Mouse (Mus musculus) liver, embryonic 16.5 days (tissue): ENCODE measurements around the gene Ppt1. TPM values are rescaled to one million over a fixed set of nuclear protein-coding genes. Genes with fewer than 3 reads are reported as not detected.
A peak's percentile ranks its signal among the peaks of the same experiment; 100 is the strongest.

Source experiments
- ATAC-seq: fragments of 200-750 bp; cut with Nextera tagmentation; 2 replicates; pipeline ENCODE4 v1.8.0; 2017; ENCODE audit warnings: low read depth, mild to moderate bottlenecking, moderate number of reproducible peaks, moderate library complexity
- H3K27ac ChIP-seq: fragments of 300-500 bp; sonication (generic); 2 replicates; pipeline ENCODE4 v1.5.1; 2014; ENCODE audit warnings: mild to moderate bottlenecking, low read length
- H3K27me3 ChIP-seq: fragments of 300-500 bp; sonication (generic); 2 replicates; pipeline ENCODE4 v1.6.1; 2014; ENCODE audit warnings: low read depth, low read length, mixed read lengths; ENCODE audit not compliant: control insufficient read depth, insufficient read depth
- H3K36me3 ChIP-seq: fragments of 300-500 bp; sonication (generic); 2 replicates; pipeline ENCODE4 v1.6.1; 2014; ENCODE audit warnings: mild to moderate bottlenecking; ENCODE audit not compliant: control insufficient read depth, insufficient read depth
- H3K4me1 ChIP-seq: fragments of 300-500 bp; sonication (generic); 2 replicates; pipeline ENCODE4 v1.6.1; 2014; ENCODE audit warnings: low read depth, low read length, mixed read lengths; ENCODE audit not compliant: control insufficient read depth
- H3K4me2 ChIP-seq: fragments of 300-500 bp; sonication (generic); 2 replicates; pipeline ENCODE4 v1.6.1; 2014; ENCODE audit warnings: low read depth, low read length, mixed read lengths
- H3K4me3 ChIP-seq: fragments of 300-500 bp; sonication (generic); 2 replicates; pipeline ENCODE4 v1.5.1; 2014; ENCODE audit warnings: low read depth, mild to moderate bottlenecking, low read length
- H3K9ac ChIP-seq: fragments of 300-500 bp; sonication (generic); 2 replicates; pipeline ENCODE4 v1.6.1; 2014; ENCODE audit warnings: low read depth, low read length
- H3K9me3 ChIP-seq: fragments of 300-500 bp; sonication (generic); replicated peaks from 2 replicates; pipeline ENCODE4 v1.6.1; 2016; ENCODE audit warnings: low read length; ENCODE audit not compliant: control insufficient read depth
- WGBS: fragments of 180-500 bp; shearing (Covaris S2); extraction: QIAGEN DNeasy Blood & Tissue Kit; methylation state at CpG from one replicate; pipeline ENCODE4 v1.1.7; 2014; ENCODE audit not compliant: insufficient replicate concordance; 5-methylcytosine and 5-hydroxymethylcytosine counted together
- polyA plus RNA-seq: library from polyadenylated mRNA; unstranded; fragments of >200 nt; fragmentation: Nextera tagmentation; extraction: Ambion mirVana; gene quantifications from 2 replicates; pipeline ENCODE4 v1.2.1, GENCODE M21; 2015

Gene Ppt1
- polyA plus RNA-seq, 1 experiment from 2014 or later, result 20.6 TPM

- H3K36me3 ChIP-seq, result peaks cover 22% of the 10 kb centered on the region
Measured at GRCm38 (mm10) chr4:122857909-122858308, 21.9 kb downstream of the Ppt1 start.

GRCm38 (mm10) chr4:122859096-122859674, 23.1 kb downstream of the Ppt1 start:
- no peak overlapping the region for H3K27ac ChIP-seq
- no peak overlapping the region for H3K4me3 ChIP-seq
- H3K4me1 ChIP-seq, result no peaks in the 10 kb centered on the region; the same call in 1 of the 2 replicates
- peaks cover 31% of the 10 kb centered on the region for H3K36me3 ChIP-seq
- H3K4me2 ChIP-seq, result no peak overlapping the region
- no peaks in the 10 kb centered on the region for H3K9me3 ChIP-seq
- 64% methylated on average over 6 of the region's 6 CpGs for WGBS
- ATAC-seq, result peak; percentile 41; the same call in 1 of the 2 replicates
- H3K9ac ChIP-seq, result no peak overlapping the region
- H3K27me3 ChIP-seq, result no peaks in the 10 kb centered on the region

More at GRCm38 (mm10) chr4:122857909-122858308, 21.9 kb downstream of the Ppt1 start:
- Histone ChIP-seq H3K9ac (no peak overlapping the region), H3K9me3 (no peaks in the 10 kb centered on the region), H3K4me3 (no peak overlapping the region), H3K4me1 (no peaks in the 10 kb centered on the region; the same call in 1 of the 2 replicates), H3K27me3 (no peaks in the 10 kb centered on the region), H3K27ac (no peak overlapping the region), H3K4me2 (no peak overlapping the region)
- ATAC-seq, result no peak
- 48% methylated on average over 2 of the region's 2 CpGs for WGBS

- Histone ChIP-seq H3K4me1 (no peaks in the 10 kb centered on the region; the same call in 1 of the 2 replicates), H3K4me2 (no peak overlapping the region), H3K4me3 (no peak overlapping the region), H3K36me3 (peaks cover 52% of the 10 kb centered on the region), H3K9ac (no peak overlapping the region), H3K9me3 (no peaks in the 10 kb centered on the region), H3K27ac (no peak overlapping the region), H3K27me3 (no peaks in the 10 kb centered on the region)
- ATAC-seq, result no peak
- 88% methylated on average over 4 of the region's 4 CpGs for WGBS
Measured at GRCm38 (mm10) chr4:122861836-122862235, 25.8 kb downstream of the Ppt1 start.

GRCm38 (mm10) chr4:122868041-122868440, 32.0 kb downstream of the Ppt1 start:
- 66% methylated on average over 1 of the region's 1 CpGs for WGBS
- Histone ChIP-seq H3K27me3 (no peaks in the 10 kb centered on the region), H3K27ac (no peak overlapping the region), H3K36me3 (peaks cover 65% of the 10 kb centered on the region), H3K9ac (no peak overlapping the region), H3K4me2 (no peak overlapping the region), H3K9me3 (no peaks in the 10 kb centered on the region), H3K4me3 (no peak overlapping the region), H3K4me1 (peaks cover 7% of the 10 kb centered on the region)
- ATAC-seq, result no peak

GRCm38 (mm10) chr4:122870027-122870426, 34.0 kb downstream of the Ppt1 start:
- H3K27ac ChIP-seq, result no peak overlapping the region
- no peaks in the 10 kb centered on the region for H3K9me3 ChIP-seq
- peaks cover 22% of the 10 kb centered on the region for H3K4me1 ChIP-seq
- ATAC-seq, result no peak
- H3K27me3 ChIP-seq, result no peaks in the 10 kb centered on the region
- peaks cover 50% of the 10 kb centered on the region for H3K36me3 ChIP-seq
- H3K4me3 ChIP-seq, result no peak overlapping the region
- H3K4me2 ChIP-seq, result no peak overlapping the region
- no peak overlapping the region for H3K9ac ChIP-seq

- no peaks in the 10 kb centered on the region for H3K9me3 ChIP-seq
- H3K4me2 ChIP-seq, result no peak overlapping the region
- no peak overlapping the region for H3K4me3 ChIP-seq
- H3K27me3 ChIP-seq, result no peaks in the 10 kb centered on the region
- no peak overlapping the region for H3K9ac ChIP-seq
- H3K4me1 ChIP-seq, result peaks cover 23% of the 10 kb centered on the region
- peaks cover 43% of the 10 kb centered on the region for H3K36me3 ChIP-seq
- ATAC-seq, result no peak
- no peak overlapping the region for H3K27ac ChIP-seq
- 64% methylated on average over 5 of the region's 5 CpGs for WGBS
Measured at GRCm38 (mm10) chr4:122870741-122871140, 34.7 kb downstream of the Ppt1 start.

- Histone ChIP-seq H3K4me3 (no peak overlapping the region), H3K9ac (no peak overlapping the region), H3K27ac (0 out of 2 replicates have a peak overlapping the region, but pooled peaks have one; percentile 3), H3K9me3 (no peaks in the 10 kb centered on the region), H3K4me2 (0 out of 2 replicates have a peak overlapping the region, but pooled peaks have one; percentile 1), H3K27me3 (no peaks in the 10 kb centered on the region), H3K4me1 (peaks cover 23% of the 10 kb centered on the region), H3K36me3 (peaks cover 37% of the 10 kb centered on the region)
- ATAC-seq, result no peak
- WGBS, result 67% methylated on average over 11 of the region's 11 CpGs
Measured at GRCm38 (mm10) chr4:122871269-122871668, 35.2 kb downstream of the Ppt1 start.

- Histone ChIP-seq H3K4me2 (peak overlapping the region; percentile 21; the same call in 1 of the 2 replicates), H3K27me3 (no peaks in the 10 kb centered on the region), H3K4me3 (no peak overlapping the region), H3K36me3 (peaks cover 33% of the 10 kb centered on the region), H3K9ac (no peak overlapping the region), H3K4me1 (peaks cover 23% of the 10 kb centered on the region), H3K9me3 (no peaks in the 10 kb centered on the region), H3K27ac (no peak overlapping the region)
- WGBS, result 38% methylated on average over 2 of the region's 2 CpGs
- no peak for ATAC-seq
Measured at GRCm38 (mm10) chr4:122871989-122872388, 35.9 kb downstream of the Ppt1 start.

- H3K36me3 ChIP-seq, result peaks cover 29% of the 10 kb centered on the region
- 22% methylated on average over 5 of the region's 5 CpGs for WGBS
- H3K27ac ChIP-seq, result no peak overlapping the region
- no peaks in the 10 kb centered on the region for H3K9me3 ChIP-seq
- ATAC-seq, result peak; percentile 76
- peak overlapping the region; percentile 31 for H3K4me2 ChIP-seq
- H3K4me3 ChIP-seq, result peak overlapping the region; percentile 20
- no peak overlapping the region for H3K9ac ChIP-seq
- peaks cover 23% of the 10 kb centered on the region for H3K4me1 ChIP-seq
- no peaks in the 10 kb centered on the region for H3K27me3 ChIP-seq
Measured at GRCm38 (mm10) chr4:122873003-122873402, 37.0 kb downstream of the Ppt1 start.
